Mouse (Mus musculus) embryonic fibroblast, embryonic 13.5 days (primary cell): ENCODE results near the gene Hcn4.

ENCODE experiments used
- CTCF ChIP-seq: IDR thresholded peaks from 2 replicates; pipeline ENCODE4 v1.5.1; 2011; ENCODE audit warnings: mild to moderate bottlenecking, control low read depth, low read length, moderate library complexity, borderline replicate concordance; ENCODE audit not compliant: insufficient read depth
- POLR2A ChIP-seq: IDR thresholded peaks from 2 replicates; pipeline ENCODE4 v1.6.1; 2011; ENCODE audit warnings: low read depth, mild to moderate bottlenecking, control low read depth, low read length, moderate library complexity

DNA sequence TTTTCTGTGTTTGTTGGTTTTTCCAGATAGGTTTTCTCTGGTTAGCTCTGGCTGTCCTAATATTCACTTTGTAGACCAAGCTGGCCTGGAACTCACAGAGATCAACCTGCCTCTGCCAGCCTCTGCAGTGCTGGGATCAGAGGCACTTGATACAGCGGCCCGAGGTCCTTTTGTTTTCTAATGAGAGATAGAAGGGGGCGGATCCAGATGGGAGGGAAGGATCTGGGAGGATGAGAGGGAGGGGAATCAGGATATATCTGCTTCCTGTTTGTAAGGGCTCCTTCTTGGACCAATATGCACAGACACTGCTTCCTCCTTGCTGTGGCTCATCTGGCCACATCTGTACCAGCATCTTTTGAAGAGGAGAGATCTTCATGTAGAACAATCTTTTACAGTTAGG, 48.5 kb upstream of the Hcn4 start:
- TF ChIP-seq CTCF (no peak), POLR2A (no peak)
